Mouse (Mus musculus) hindbrain, embryonic 16.5 days (tissue): Measurements from ENCODE around the gene Dusp3. TPM values are rescaled to one million over a fixed set of nuclear protein-coding genes. Genes with fewer than 3 reads are reported as not detected.

Experiments used
- ATAC-seq: fragments of 200-750 bp; cut with Nextera tagmentation; 2 replicates; pipeline ENCODE4 v1.8.0; 2017; ENCODE audit warnings: moderate TSS enrichment, moderate library complexity
- H3K27ac ChIP-seq: fragments of 300-500 bp; sonication (generic); 2 replicates; pipeline ENCODE4 v1.5.1; 2014; ENCODE audit warnings: low read depth, mild to moderate bottlenecking, control low read depth, low read length, moderate library complexity
- H3K27me3 ChIP-seq: fragments of 300-500 bp; sonication (generic); replicated peaks from 2 replicates; pipeline ENCODE4 v1.6.1; 2014; ENCODE audit warnings: low read length; ENCODE audit not compliant: control insufficient read depth, insufficient read depth
- H3K36me3 ChIP-seq: fragments of 300-500 bp; sonication (generic); 2 replicates; pipeline ENCODE4 v1.6.1; 2014; ENCODE audit warnings: mild to moderate bottlenecking, low read length, moderate library complexity, mixed read lengths; ENCODE audit not compliant: control insufficient read depth, insufficient read depth
- H3K4me1 ChIP-seq: fragments of 300-500 bp; sonication (generic); 2 replicates; pipeline ENCODE4 v1.6.1; 2014; ENCODE audit warnings: low read depth, low read length; ENCODE audit not compliant: control insufficient read depth, insufficient read depth
- H3K4me2 ChIP-seq: fragments of 300-500 bp; sonication (generic); 2 replicates; pipeline ENCODE4 v1.6.1; 2014; ENCODE audit warnings: mild to moderate bottlenecking, low read length, control low read depth, moderate library complexity
- H3K4me3 ChIP-seq: fragments of 300-500 bp; sonication (generic); 2 replicates; pipeline ENCODE4 v1.5.1; 2014; ENCODE audit warnings: mild to moderate bottlenecking, low read length, control low read depth, moderate library complexity
- H3K9ac ChIP-seq: fragments of 300-500 bp; sonication (generic); 2 replicates; pipeline ENCODE4 v1.6.1; 2014; ENCODE audit warnings: low read depth, mild to moderate bottlenecking, control low read depth, low read length, moderate library complexity
- H3K9me3 ChIP-seq: fragments of 300-500 bp; sonication (generic); 2 replicates; pipeline ENCODE4 v1.6.1; 2014; ENCODE audit warnings: mild to moderate bottlenecking, low read length, moderate library complexity; ENCODE audit not compliant: control insufficient read depth
- WGBS: fragments of 180-500 bp; shearing (Covaris S2); extraction: QIAGEN DNeasy Blood & Tissue Kit; methylation state at CpG from one replicate; pipeline ENCODE4 v1.1.7; 2014; 5-methylcytosine and 5-hydroxymethylcytosine counted together
- polyA plus RNA-seq: library from polyadenylated mRNA; unstranded; fragments of >200 nt; fragmentation: Nextera tagmentation; extraction: Ambion mirVana; gene quantifications from 2 replicates; pipeline ENCODE4 v1.2.1, GENCODE M21; 2015

The Dusp3 gene
- polyA plus RNA-seq, 1 experiment from 2014 or later, result 32.1 TPM

DNA sequence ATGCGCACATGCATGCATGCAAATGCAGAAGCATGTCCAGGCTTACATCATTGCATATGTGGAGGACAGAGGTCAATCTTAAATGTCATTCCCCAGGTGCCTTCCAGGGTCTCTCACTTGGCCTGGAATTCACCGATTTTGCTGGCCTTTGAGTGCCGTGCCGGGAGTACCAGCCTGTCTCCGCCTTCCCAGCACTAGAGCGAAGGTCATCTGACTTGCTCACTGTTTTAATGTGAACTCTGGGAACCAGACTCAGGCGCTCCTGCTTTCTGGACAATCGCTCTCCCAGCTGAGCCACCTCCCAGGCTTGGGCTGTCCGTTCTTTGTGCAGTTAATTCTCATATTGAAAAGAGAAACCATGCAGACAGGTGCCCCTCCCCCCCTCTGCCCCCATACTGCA, 19.5 kb upstream of the Dusp3 start:
- 50% methylated on average over 9 of the region's 9 CpGs for WGBS

DNA sequence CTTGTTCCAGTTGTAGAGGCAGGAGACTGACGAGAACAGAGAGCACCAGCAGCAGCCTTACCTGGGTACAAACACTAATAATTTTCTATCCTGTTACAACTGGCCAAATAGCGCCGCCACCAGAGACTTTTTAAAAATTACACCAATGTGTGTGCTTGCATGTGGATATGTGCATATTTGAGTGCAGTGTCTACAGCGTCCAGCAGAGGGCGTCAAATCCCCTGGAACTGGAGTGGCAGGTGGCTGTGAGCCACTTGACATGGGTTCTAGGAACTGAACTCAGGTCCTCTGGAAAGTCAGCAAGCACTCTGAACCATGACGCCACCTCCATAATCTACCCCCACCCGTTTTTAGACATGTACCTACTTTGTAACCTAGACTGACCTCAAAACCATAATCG, 17.4 kb upstream of the Dusp3 start:
- Histone ChIP-seq H3K27ac (no peak overlapping the region), H3K4me1 (no peaks in the 10 kb centered on the region; the same call in 1 of the 2 replicates), H3K36me3 (peaks cover 22% of the 10 kb centered on the region), H3K9me3 (no peaks in the 10 kb centered on the region), H3K27me3 (no peaks in the 10 kb centered on the region), H3K9ac (no peak overlapping the region), H3K4me2 (no peak overlapping the region), H3K4me3 (no peak overlapping the region)
- ATAC-seq, result no peak
- 92% methylated on average over 8 of the region's 8 CpGs for WGBS

More for the DNA sequence above, 19.5 kb upstream of the Dusp3 start:
- no peaks in the 10 kb centered on the region for H3K27me3 ChIP-seq
- no peaks in the 10 kb centered on the region for H3K9me3 ChIP-seq
- no peak overlapping the region for H3K9ac ChIP-seq
- no peak overlapping the region for H3K27ac ChIP-seq
- H3K4me2 ChIP-seq, result no peak overlapping the region
- peaks cover 18% of the 10 kb centered on the region for H3K36me3 ChIP-seq
- H3K4me3 ChIP-seq, result no peak overlapping the region
- H3K4me1 ChIP-seq, result peaks cover 9% of the 10 kb centered on the region
- no peak for ATAC-seq

GRCm38 (mm10) chr11:101999466-101999865, 12.7 kb upstream of the Dusp3 start:
- Histone ChIP-seq H3K4me2 (no peak overlapping the region), H3K27me3 (no peaks in the 10 kb centered on the region), H3K27ac (no peak overlapping the region), H3K9ac (no peak overlapping the region), H3K36me3 (peaks cover 7% of the 10 kb centered on the region), H3K4me1 (no peaks in the 10 kb centered on the region), H3K9me3 (no peaks in the 10 kb centered on the region), H3K4me3 (no peak overlapping the region)
- 49% methylated on average over 4 of the region's 4 CpGs for WGBS
- no peak for ATAC-seq

DNA sequence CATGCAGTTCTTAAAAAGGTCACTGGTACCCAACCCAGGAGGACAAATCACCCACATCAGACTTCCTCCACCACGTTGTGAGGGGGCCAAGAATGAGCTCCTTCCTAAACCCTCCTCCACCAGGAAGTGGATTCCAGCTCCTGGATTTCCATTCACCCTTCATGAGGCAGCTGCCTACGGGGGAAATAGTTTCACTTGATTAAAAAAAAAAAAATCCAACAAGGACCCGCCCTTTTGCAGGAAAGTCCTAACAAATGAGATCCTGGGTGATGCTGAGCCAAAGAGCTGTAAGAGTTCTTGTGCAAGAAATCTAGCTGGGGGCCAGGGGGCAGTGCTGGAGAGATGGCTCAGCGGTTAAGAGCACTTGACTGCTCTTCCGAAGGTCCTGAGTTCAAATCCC, 11.4 kb upstream of the Dusp3 start:
- Histone ChIP-seq H3K27me3 (no peaks in the 10 kb centered on the region), H3K27ac (no peak overlapping the region)
- ATAC-seq, result no peak

DNA sequence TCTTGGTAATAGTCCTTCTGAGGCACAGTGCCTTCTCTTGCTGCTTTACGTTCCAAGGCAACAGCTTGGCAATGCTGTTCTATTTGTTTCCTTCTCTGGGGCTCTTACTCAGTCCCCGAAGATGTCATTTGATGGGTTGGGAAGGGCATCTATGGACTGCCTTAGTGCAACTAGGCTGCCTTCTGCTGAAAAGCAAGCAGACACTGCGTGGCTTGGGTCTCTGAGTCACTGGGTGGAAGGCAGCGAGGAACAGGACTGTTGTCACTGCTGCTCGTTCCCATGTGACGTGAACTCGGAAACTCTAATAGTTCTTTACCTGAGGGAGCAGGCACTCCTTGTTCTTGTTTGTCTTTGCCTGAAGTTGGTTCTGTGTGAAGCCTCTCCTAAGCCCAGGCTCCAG, 9.1 kb upstream of the Dusp3 start:
- Histone ChIP-seq H3K4me3 (no peak overlapping the region), H3K27ac (no peak overlapping the region), H3K4me1 (no peaks in the 10 kb centered on the region), H3K27me3 (no peaks in the 10 kb centered on the region), H3K9me3 (no peaks in the 10 kb centered on the region), H3K4me2 (no peak overlapping the region), H3K36me3 (peaks cover 4% of the 10 kb centered on the region; the same call in 1 of the 2 replicates), H3K9ac (no peak overlapping the region)
- WGBS, result 86% methylated on average over 7 of the region's 7 CpGs
- no peak for ATAC-seq

More for the DNA sequence above, 11.4 kb upstream of the Dusp3 start:
- WGBS, result 55% methylated on average over 5 of the region's 5 CpGs
- Histone ChIP-seq H3K4me3 (no peak overlapping the region), H3K4me1 (no peaks in the 10 kb centered on the region), H3K4me2 (no peak overlapping the region), H3K9me3 (no peaks in the 10 kb centered on the region), H3K9ac (no peak overlapping the region), H3K36me3 (peaks cover 4% of the 10 kb centered on the region; the same call in 1 of the 2 replicates)

GRCm38 (mm10) chr11:101994100-101994499, 7.3 kb upstream of the Dusp3 start:
- H3K4me2 ChIP-seq, result no peak overlapping the region
- WGBS, result 77% methylated on average over 8 of the region's 8 CpGs
- no peak overlapping the region for H3K9ac ChIP-seq
- no peak overlapping the region for H3K4me3 ChIP-seq
- H3K36me3 ChIP-seq, result no peaks in the 10 kb centered on the region
- H3K9me3 ChIP-seq, result no peaks in the 10 kb centered on the region
- H3K4me1 ChIP-seq, result no peaks in the 10 kb centered on the region
- H3K27me3 ChIP-seq, result no peaks in the 10 kb centered on the region
- H3K27ac ChIP-seq, result no peak overlapping the region
- ATAC-seq, result no peak

DNA sequence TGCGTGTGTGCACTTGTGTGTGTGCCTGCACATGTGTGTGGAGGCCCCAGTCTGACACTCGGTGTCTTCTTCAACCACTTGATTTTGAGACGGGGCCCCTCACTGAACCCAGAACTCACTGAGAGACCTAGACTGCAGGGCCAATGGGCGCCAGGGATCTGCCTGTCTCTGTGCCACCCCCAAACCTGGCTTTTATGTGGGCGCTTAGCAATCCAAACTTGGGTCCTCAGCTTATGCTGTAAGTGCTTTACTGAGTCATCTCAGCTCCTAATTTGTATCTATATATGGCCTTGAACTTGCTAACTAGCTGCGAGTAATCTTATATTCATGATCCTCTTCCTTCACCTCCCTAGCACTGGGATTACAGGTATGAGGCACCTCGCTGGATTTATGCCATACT, 5.6 kb upstream of the Dusp3 start:
- Histone ChIP-seq H3K27ac (no peak overlapping the region), H3K9ac (no peak overlapping the region), H3K4me3 (no peak overlapping the region), H3K9me3 (no peaks in the 10 kb centered on the region), H3K27me3 (no peaks in the 10 kb centered on the region), H3K4me2 (no peak overlapping the region), H3K4me1 (no peaks in the 10 kb centered on the region), H3K36me3 (no peaks in the 10 kb centered on the region)
- ATAC-seq, result no peak
- WGBS, result 88% methylated on average over 7 of the region's 7 CpGs

GRCm38 (mm10) chr11:101991813-101992212, 5.0 kb upstream of the Dusp3 start:
- H3K9ac ChIP-seq, result no peak overlapping the region
- no peaks in the 10 kb centered on the region for H3K9me3 ChIP-seq
- WGBS, result 89% methylated on average over 3 of the region's 3 CpGs
- H3K4me1 ChIP-seq, result no peaks in the 10 kb centered on the region
- H3K27ac ChIP-seq, result no peak overlapping the region
- no peak for ATAC-seq
- no peak overlapping the region for H3K4me3 ChIP-seq
- no peaks in the 10 kb centered on the region for H3K36me3 ChIP-seq
- no peak overlapping the region for H3K4me2 ChIP-seq
- no peaks in the 10 kb centered on the region for H3K27me3 ChIP-seq

DNA sequence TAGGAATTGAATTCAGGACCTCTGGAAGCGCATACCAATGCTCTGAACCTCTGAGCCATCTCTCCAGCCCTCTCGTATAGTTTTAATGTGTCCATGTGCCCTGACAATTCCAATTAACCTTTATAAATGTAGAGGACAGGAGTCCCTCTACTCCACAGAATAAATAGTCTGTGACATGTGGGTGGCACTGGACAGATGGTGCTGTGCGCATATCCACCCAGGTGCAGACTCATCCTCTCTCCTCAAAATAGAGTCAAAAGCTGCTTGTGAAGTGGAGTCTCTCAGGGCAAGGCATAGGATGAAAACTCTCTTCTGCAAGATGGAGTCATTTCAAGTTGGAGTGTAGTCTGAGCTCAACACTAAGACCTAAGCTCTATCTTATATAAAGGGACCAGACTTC, 3.4 kb upstream of the Dusp3 start:
- no peak overlapping the region for H3K9ac ChIP-seq
- H3K9me3 ChIP-seq, result no peaks in the 10 kb centered on the region
- H3K36me3 ChIP-seq, result no peaks in the 10 kb centered on the region
- no peak overlapping the region for H3K27ac ChIP-seq
- 88% methylated on average over 3 of the region's 3 CpGs for WGBS
- ATAC-seq, result no peak
- no peaks in the 10 kb centered on the region; the same call in 1 of the 2 replicates for H3K4me1 ChIP-seq
- H3K4me2 ChIP-seq, result no peak overlapping the region
- no peak overlapping the region for H3K4me3 ChIP-seq
- H3K27me3 ChIP-seq, result no peaks in the 10 kb centered on the region

- Histone ChIP-seq H3K9ac (no peak overlapping the region), H3K4me2 (peak overlapping the region; percentile 19), H3K4me1 (peaks cover 13% of the 10 kb centered on the region), H3K4me3 (no peak overlapping the region), H3K27me3 (no peaks in the 10 kb centered on the region), H3K36me3 (peaks cover 5% of the 10 kb centered on the region), H3K27ac (no peak overlapping the region), H3K9me3 (no peaks in the 10 kb centered on the region)
- WGBS, result 5% methylated on average over 10 of the region's 10 CpGs
- ATAC-seq, result no peak
Observed at GRCm38 (mm10) chr11:101985990-101986389, 823 bp downstream of the Dusp3 start.
